17 mouse cellular contexts compared by ENCODE assay signal in the genomic region with DNA sequence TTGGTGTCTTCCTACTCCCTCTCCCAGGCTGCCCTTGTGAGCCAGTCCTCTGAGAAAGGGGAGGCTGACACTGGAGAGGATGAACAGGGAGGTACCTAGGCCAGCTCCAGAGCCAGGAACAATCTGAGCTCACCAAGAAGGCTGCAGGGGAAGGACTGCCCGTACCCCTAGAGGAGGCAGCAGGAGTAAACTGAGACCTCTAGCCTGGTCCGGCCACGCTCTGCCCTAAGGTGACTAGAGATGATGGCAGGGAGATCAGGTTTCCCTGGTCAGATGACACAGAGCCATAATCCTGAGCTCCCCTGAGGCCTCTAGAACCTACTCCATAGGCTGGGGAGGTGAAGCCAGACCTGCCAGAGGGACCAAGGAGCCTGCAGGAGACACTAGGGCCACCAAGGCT. TPM values are rescaled to one million over a fixed set of nuclear protein-coding genes. Genes with fewer than 3 reads are reported as not detected.
"Had no signal": no experiment of that assay in that cellular context is flagged by ENCODE, and none has a peak within 500 bp of the region (broad histone marks: within the 10 kb centered on the region; RNA-seq: fewer than 3 reads in every experiment).

No protein-coding gene starts in this region.

- H3K9me3 ChIP-seq: liver, embryonic 13.5 days; lung, embryonic 15.5 days; megakaryocyte, embryonic 14.5 days; midbrain, embryonic 15.5 days; neural tube, embryonic 12.5 days had no signal

- H3K4me3 ChIP-seq: left cerebral cortex, adult 2 months; liver, embryonic 13.5 days; lung, embryonic 15.5 days; megakaryocyte, embryonic 14.5 days; midbrain, embryonic 15.5 days; neural tube, embryonic 12.5 days had no signal

- ATAC-seq: liver, postnatal 0 days; midbrain, embryonic 15.5 days had no signal

- H3K4me2 ChIP-seq: liver, embryonic 13.5 days; lung, embryonic 15.5 days; midbrain, embryonic 11.5 days; midbrain, embryonic 15.5 days; neural tube, embryonic 12.5 days had no signal

- DNase-seq: kidney, adult 11 months; kidney, postnatal 14 days; liver; liver, embryonic 13.5 days; liver, postnatal 0 days; lung, postnatal 14 days; retina, postnatal 1 day; right cerebral cortex, postnatal 4 days; thymus, postnatal 36 days had no signal

- H3K27ac ChIP-seq: left cerebral cortex, adult 2 months; liver, embryonic 13.5 days; lung, embryonic 15.5 days; macrophage; midbrain, embryonic 15.5 days; neural tube, embryonic 12.5 days had no signal

- H3K9ac ChIP-seq: liver, embryonic 13.5 days; liver, postnatal 0 days; lung, embryonic 15.5 days; midbrain, embryonic 15.5 days; neural tube, embryonic 12.5 days had no signal

- H3K27me3 ChIP-seq: liver, embryonic 13.5 days; lung, embryonic 15.5 days; megakaryocyte, embryonic 14.5 days; midbrain, embryonic 15.5 days; neural tube, embryonic 12.5 days had no signal

RNA-seq across cellular contexts. Expression of gene Rln3, which starts 32.0 kb away (rescaled TPM):
- polyA plus RNA-seq: limb, embryonic 11.5 days; liver, embryonic 13.5 days; liver, postnatal 0 days; lung, embryonic 15.5 days; macrophage; midbrain, embryonic 11.5 days; neural tube, embryonic 12.5 days had no signal
